Mouse (Mus musculus) intestine, embryonic 14.5 days (tissue): ENCODE data around the gene Vcp. TPM values are rescaled to one million over a fixed set of nuclear protein-coding genes. Genes with fewer than 3 reads are reported as not detected.

ENCODE experiments used
- ATAC-seq: fragments of 200-750 bp; cut with Nextera tagmentation; replicated peaks from 2 replicates; pipeline ENCODE4 v1.8.0; 2017; ENCODE audit warnings: low read depth, moderate number of reproducible peaks, moderate TSS enrichment, moderate library complexity; ENCODE audit not compliant: low FRiP score, low TSS enrichment
- DNase-seq: peaks from one replicate; pipeline ENCODE4 v3.0.0-alpha.2; 2018; ENCODE audit warnings: low spot score
- H3K27ac ChIP-seq: fragments of 300-500 bp; sonication (generic); 2 replicates; pipeline ENCODE4 v1.5.1; 2014; ENCODE audit warnings: low read depth, mild to moderate bottlenecking, control low read depth
- H3K27me3 ChIP-seq: fragments of 300-500 bp; sonication (generic); replicated peaks from 2 replicates; pipeline ENCODE4 v1.6.1; 2014; ENCODE audit warnings: low read length, control low read depth; ENCODE audit not compliant: control insufficient read depth, insufficient read depth
- H3K36me3 ChIP-seq: fragments of 300-500 bp; sonication (generic); 2 replicates; pipeline ENCODE4 v1.6.1; 2014; ENCODE audit warnings: low read length, control low read depth; ENCODE audit not compliant: control insufficient read depth, insufficient read depth
- H3K4me1 ChIP-seq: fragments of 300-500 bp; sonication (generic); replicated peaks from 2 replicates; pipeline ENCODE4 v1.6.1; 2014; ENCODE audit warnings: low read length, control low read depth, mixed read lengths; ENCODE audit not compliant: control insufficient read depth, insufficient read depth
- H3K4me2 ChIP-seq: fragments of 300-500 bp; sonication (generic); 2 replicates; pipeline ENCODE4 v1.6.1; 2014; ENCODE audit warnings: low read length
- H3K4me3 ChIP-seq: fragments of 300-500 bp; sonication (generic); 2 replicates; pipeline ENCODE4 v1.5.1; 2014; ENCODE audit warnings: low read depth, low read length, control low read depth, mixed read lengths
- H3K9ac ChIP-seq: fragments of 300-500 bp; sonication (generic); 2 replicates; pipeline ENCODE4 v1.6.1; 2014; ENCODE audit warnings: mild to moderate bottlenecking, low read length
- H3K9me3 ChIP-seq: fragments of 300-500 bp; sonication (generic); 2 replicates; pipeline ENCODE4 v1.6.1; 2016; ENCODE audit warnings: low read length, control low read depth; ENCODE audit not compliant: control insufficient read depth
- WGBS: fragments of 180-500 bp; shearing (Covaris S2); extraction: QIAGEN DNeasy Blood & Tissue Kit; methylation state at CpG from one replicate; pipeline ENCODE4 v1.1.7; 2014; 5-methylcytosine and 5-hydroxymethylcytosine counted together
- polyA plus RNA-seq: library from polyadenylated mRNA; unstranded; fragments of >200 nt; fragmentation: Nextera tagmentation; extraction: Ambion mirVana; gene quantifications from 2 replicates; pipeline ENCODE4 v1.2.1, GENCODE M21; 2014

Gene Vcp
- polyA plus RNA-seq, 1 experiment from 2014 or later = 481 TPM

DNA sequence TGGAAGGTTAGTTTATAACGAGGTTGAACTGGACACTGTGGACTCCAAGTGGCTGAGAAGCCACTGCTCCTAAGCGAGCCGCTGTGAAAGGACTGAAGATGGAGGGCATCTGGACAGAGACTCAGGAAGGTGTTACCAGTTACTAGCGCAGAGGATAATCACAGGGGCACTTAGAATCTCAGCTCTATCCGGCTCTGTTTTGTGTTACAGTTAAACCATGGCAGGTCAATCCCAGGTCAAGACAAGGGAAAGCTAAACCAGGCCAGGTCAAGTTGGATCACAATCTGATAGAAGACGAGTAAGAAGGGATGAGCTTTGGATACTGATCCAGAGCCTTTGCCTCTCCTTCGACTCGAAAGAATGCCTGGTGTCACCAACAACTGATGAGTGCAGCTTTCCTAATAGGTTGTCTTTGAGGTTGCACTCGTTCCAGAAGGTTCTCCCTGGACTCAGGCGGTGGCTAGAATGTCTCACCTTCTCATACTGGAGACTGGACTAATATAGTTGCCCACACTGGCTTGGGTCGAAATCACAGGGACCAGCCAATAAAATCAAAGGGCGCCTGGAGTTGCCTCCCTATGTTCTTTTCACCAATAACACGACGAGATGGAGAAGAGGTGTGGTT, 51.1 kb downstream of the Vcp start:
- Histone ChIP-seq H3K4me3 (peak overlapping the region; percentile 78), H3K27me3 (peaks cover 12% of the 10 kb centered on the region; the same call in 1 of the 2 replicates), H3K27ac (0 out of 2 replicates have a peak overlapping the region, but pooled peaks have one; percentile 87), H3K9me3 (no peaks in the 10 kb centered on the region), H3K4me1 (peaks cover 16% of the 10 kb centered on the region), H3K36me3 (no peaks in the 10 kb centered on the region), H3K4me2 (peak overlapping the region; percentile 52), H3K9ac (no peak overlapping the region)
- ATAC-seq (no peak), DNase-seq (no peak)
- WGBS = 4% methylated on average over 14 of the region's 14 CpGs

DNA sequence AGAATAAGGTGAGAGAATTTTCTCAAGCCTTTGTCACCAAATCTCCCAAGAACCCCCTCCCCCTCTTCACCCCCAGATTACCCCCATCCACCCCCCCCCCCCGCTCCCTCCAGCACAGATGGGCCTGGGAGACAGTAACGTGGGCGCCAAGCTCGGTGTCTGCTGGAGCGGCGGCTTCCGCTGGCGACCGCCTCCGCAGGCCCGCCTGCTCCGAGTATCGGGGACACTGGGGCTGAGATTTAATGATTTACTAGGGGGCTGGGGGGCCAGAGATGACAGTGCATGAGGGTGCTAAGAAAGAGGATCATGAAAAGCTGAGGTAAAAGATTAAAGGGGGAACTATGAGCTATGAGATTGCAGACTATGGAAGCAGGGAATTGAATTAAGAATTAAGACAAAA, 51.8 kb downstream of the Vcp start:
- no peak for DNase-seq
- Histone ChIP-seq H3K9me3 (no peaks in the 10 kb centered on the region), H3K4me2 (peak overlapping the region; percentile 52), H3K4me3 (no peak overlapping the region), H3K9ac (no peak overlapping the region), H3K36me3 (no peaks in the 10 kb centered on the region), H3K4me1 (peaks cover 15% of the 10 kb centered on the region), H3K27me3 (peaks cover 12% of the 10 kb centered on the region; the same call in 1 of the 2 replicates), H3K27ac (no peak overlapping the region)
- 15% methylated on average over 13 of the region's 13 CpGs for WGBS
- ATAC-seq = no peak

DNA sequence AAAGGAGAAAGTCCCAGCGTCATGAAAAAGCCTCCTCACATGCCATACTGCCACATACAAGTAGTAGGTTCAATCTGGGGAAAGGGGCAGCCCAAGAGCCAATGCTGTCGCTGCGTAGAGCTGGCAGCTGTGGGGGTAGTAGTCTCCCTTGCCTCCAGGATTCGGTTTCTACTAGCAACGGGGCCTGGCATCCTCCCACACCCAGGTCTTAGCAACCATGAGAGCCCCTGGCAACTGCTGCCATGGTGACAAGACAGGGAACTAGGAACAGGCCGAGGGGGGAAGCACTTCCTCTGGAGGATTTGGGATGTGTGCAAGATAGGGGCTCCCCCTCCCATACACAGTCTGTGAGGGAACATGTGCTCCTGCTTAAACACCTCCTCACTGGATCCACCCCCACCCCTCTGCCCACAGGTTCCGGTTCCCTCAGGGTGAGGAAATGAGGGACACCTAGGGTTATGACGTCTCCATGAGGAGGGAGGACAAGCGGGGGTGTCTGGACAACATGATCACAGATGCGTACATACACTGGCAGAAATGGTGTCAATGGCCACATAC, 53.5 kb downstream of the Vcp start:
- Histone ChIP-seq H3K4me1 (peaks cover 8% of the 10 kb centered on the region), H3K27me3 (peaks cover 12% of the 10 kb centered on the region; the same call in 1 of the 2 replicates), H3K4me3 (no peak overlapping the region), H3K9ac (no peak overlapping the region), H3K27ac (no peak overlapping the region), H3K9me3 (no peaks in the 10 kb centered on the region), H3K36me3 (no peaks in the 10 kb centered on the region), H3K4me2 (no peak overlapping the region)
- ATAC-seq (no peak), DNase-seq (no peak)
- WGBS = 58% methylated on average over 10 of the region's 10 CpGs

DNA sequence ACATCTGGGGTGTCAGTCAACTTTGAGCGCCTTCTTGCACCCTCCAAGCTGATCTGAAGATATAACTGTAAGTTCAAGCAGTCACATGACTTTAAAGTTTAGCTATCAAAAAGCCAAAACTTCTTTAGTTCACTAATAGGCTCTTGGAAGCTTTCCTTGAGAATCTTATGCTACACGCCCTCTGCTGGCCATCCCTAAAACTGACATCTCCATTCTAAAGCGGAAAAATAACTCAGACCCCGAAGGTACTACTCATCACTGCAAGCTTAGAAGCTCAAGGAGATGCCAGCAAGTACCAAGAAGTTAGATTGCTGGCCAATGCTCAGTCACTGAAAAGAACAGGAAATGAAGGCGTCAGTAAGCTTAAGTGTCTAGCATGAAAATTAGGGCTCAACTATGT, 54.4 kb downstream of the Vcp start:
- H3K36me3 ChIP-seq = no peaks in the 10 kb centered on the region
- H3K9me3 ChIP-seq = no peaks in the 10 kb centered on the region
- peaks cover 12% of the 10 kb centered on the region; the same call in 1 of the 2 replicates for H3K27me3 ChIP-seq
- peaks cover 5% of the 10 kb centered on the region for H3K4me1 ChIP-seq
- no peak overlapping the region for H3K4me3 ChIP-seq
- no peak overlapping the region for H3K27ac ChIP-seq
- H3K4me2 ChIP-seq = no peak overlapping the region
- WGBS = 12% methylated on average over 5 of the region's 5 CpGs
- H3K9ac ChIP-seq = no peak overlapping the region
- ATAC-seq (no peak), DNase-seq (peak; percentile 75)

DNA sequence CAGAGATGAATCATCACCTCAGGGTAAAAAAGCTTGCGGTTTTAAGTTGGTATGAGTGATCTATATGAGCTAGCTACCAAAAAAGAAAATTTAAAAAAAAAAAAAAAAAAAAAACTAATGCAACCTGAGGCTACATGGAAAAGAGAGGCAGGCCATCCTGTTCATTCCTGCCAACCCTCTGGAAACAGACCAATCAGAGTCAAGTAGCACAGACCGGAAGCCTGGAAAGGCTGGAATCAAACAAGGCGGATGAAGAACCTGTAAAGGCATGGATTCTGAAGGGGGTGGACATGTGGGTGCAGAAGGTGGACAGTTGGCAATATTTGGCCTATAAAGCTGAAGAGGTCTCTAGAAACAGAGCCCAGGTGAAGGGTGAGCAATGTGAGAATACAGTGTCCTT, 54.9 kb downstream of the Vcp start:
- Histone ChIP-seq H3K27me3 (peaks cover 12% of the 10 kb centered on the region; the same call in 1 of the 2 replicates), H3K4me2 (no peak overlapping the region), H3K9me3 (no peaks in the 10 kb centered on the region), H3K9ac (no peak overlapping the region), H3K4me3 (no peak overlapping the region), H3K4me1 (peaks cover 2% of the 10 kb centered on the region), H3K27ac (no peak overlapping the region), H3K36me3 (no peaks in the 10 kb centered on the region)
- ATAC-seq (no peak), DNase-seq (no peak)
- 88% methylated on average over 3 of the region's 3 CpGs for WGBS

DNA sequence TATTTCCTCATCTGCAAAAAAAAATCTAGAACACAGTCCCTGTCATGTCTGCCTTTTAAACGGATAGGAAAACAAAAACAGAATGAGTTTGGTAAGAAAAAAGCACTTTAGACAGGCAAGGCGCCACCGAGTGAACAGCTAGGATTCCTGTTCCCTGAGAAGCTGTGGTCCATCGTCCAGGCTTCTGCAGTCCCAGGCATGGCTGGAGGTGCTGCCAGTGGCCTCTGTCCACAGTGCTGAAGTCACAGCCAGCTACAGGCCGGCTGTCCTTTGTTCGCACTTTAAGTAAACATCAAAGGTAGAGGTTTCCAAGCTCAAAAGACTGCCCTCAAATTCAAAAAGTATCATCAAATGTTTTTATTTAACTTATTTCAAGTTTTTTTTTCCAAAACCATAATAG, 55.3 kb downstream of the Vcp start:
- DNase-seq = peak; percentile 60

DNA sequence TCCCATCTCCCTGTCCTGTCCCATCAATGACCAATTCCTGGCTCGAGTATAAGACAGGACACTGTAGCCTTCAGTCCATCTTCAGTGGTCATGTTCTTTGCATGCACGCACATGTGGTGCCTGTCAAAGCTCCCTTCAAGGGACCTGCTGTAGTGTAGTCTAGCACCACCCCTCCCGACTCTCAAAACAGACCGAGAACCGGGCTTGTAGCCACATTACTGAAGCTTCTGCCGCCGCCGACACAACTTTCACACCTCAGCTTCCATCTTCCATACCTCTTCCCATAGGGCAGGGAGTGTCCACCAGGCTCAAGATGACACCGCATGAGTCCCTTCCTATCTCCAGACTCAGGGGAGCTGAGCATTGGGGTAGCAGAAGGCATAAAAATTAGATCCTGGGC, 56.1 kb downstream of the Vcp start:
- Histone ChIP-seq H3K27ac (no peak overlapping the region), H3K9me3 (no peaks in the 10 kb centered on the region), H3K4me3 (no peak overlapping the region), H3K4me2 (no peak overlapping the region), H3K9ac (no peak overlapping the region), H3K4me1 (no peaks in the 10 kb centered on the region), H3K27me3 (peaks cover 12% of the 10 kb centered on the region; the same call in 1 of the 2 replicates), H3K36me3 (no peaks in the 10 kb centered on the region)
- WGBS = 85% methylated on average over 9 of the region's 9 CpGs
- DNase-seq (no peak), ATAC-seq (no peak)

More for the DNA sequence above, 55.3 kb downstream of the Vcp start:
- Histone ChIP-seq H3K27me3 (peaks cover 12% of the 10 kb centered on the region; the same call in 1 of the 2 replicates), H3K27ac (no peak overlapping the region), H3K9me3 (no peaks in the 10 kb centered on the region), H3K4me3 (no peak overlapping the region), H3K4me1 (no peaks in the 10 kb centered on the region), H3K4me2 (no peak overlapping the region), H3K36me3 (no peaks in the 10 kb centered on the region), H3K9ac (no peak overlapping the region)
- ATAC-seq = no peak
- 2% methylated on average over 6 of the region's 6 CpGs for WGBS

DNA sequence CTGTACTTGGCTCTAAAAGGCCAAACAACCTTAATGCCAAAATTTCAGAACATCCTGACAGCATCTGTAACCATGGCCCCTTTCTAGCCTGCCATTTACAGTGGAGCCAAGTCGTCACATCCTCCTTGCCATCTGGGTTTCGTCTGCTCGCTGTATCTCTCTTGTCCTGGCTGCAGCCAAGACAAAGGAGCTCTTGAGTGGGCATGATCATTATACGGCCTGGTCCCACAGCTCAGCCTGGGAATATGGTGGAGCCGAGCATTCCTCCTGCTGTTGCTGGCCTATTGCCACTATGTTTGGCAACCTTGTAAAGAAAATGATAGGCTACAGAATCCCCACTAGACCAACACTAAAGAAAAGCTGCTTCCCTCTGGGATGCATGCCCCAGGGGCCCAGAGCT, 57.0 kb downstream of the Vcp start:
- ATAC-seq = no peak

DNA sequence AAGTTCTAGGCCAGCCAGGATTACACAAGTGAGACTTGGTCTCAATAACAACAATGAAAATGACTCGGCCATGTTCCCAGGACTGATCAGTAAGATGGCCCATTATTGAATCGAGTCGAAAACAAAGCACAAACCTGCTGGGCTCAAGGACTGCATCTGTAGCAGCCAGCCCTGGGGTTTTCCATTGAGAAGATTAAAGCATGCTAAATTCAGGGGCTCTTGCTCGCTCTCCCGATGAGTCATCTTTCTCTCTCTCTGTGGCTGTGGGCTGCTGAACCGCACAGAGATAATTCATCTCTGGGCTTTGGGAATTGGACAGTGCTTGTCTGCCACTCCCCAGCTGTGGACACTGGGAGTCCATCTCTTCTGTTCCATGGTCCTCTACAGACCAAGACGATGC, 58.9 kb downstream of the Vcp start:
- H3K9ac ChIP-seq = no peak overlapping the region
- ATAC-seq = no peak
- no peak overlapping the region for H3K27ac ChIP-seq
- no peak overlapping the region for H3K4me2 ChIP-seq
- H3K4me1 ChIP-seq = no peaks in the 10 kb centered on the region
- no peak for DNase-seq
- no peaks in the 10 kb centered on the region for H3K36me3 ChIP-seq
- H3K27me3 ChIP-seq = peaks cover 14% of the 10 kb centered on the region
- no peaks in the 10 kb centered on the region for H3K9me3 ChIP-seq
- WGBS = 84% methylated on average over 7 of the region's 7 CpGs
- no peak overlapping the region for H3K4me3 ChIP-seq

More for the DNA sequence above, 57.0 kb downstream of the Vcp start:
- no peaks in the 10 kb centered on the region for H3K9me3 ChIP-seq
- no peaks in the 10 kb centered on the region for H3K36me3 ChIP-seq
- no peak overlapping the region for H3K27ac ChIP-seq
- peaks cover 12% of the 10 kb centered on the region; the same call in 1 of the 2 replicates for H3K27me3 ChIP-seq
- H3K4me3 ChIP-seq = no peak overlapping the region
- no peaks in the 10 kb centered on the region for H3K4me1 ChIP-seq
- H3K4me2 ChIP-seq = no peak overlapping the region
- WGBS = 75% methylated on average over 5 of the region's 5 CpGs
- DNase-seq = no peak
- H3K9ac ChIP-seq = no peak overlapping the region
